Mouse (Mus musculus): ENCODE measurements around the gene Myadml2. TPM values are rescaled to one million over a fixed set of nuclear protein-coding genes. Genes with fewer than 3 reads are reported as not detected.

Myadml2 gene
- polyA plus RNA-seq, 1 experiment from 2014 or later: 6.7 TPM

GRCm38 (mm10) chr11:120610477-120611046 is 37.4 kb downstream of the Myadml2 start:
- H3K36me3 ChIP-seq: peaks cover 79% of the 10 kb centered on the region
- 79% methylated on average over 9 of the region's 9 CpGs for WGBS
- no peak overlapping the region for H3K27ac ChIP-seq
- H3K9me3 ChIP-seq: no peaks in the 10 kb centered on the region
- H3K27me3 ChIP-seq (ENCODE audit: insufficient read depth, poor library complexity, severe bottlenecking): peaks cover 25% of the 10 kb centered on the region
- peaks cover 26% of the 10 kb centered on the region for H3K4me1 ChIP-seq
- no peak for DNase-seq (ENCODE audit: low spot score)
- no peak overlapping the region for H3K4me3 ChIP-seq

GRCm38 (mm10) chr11:120609250-120609649 is 38.7 kb downstream of the Myadml2 start:
- Histone ChIP-seq H3K27ac (peak overlapping the region; percentile 82), H3K36me3 (peaks cover 81% of the 10 kb centered on the region), H3K4me1 (peaks cover 25% of the 10 kb centered on the region), H3K27me3 (ENCODE audit: insufficient read depth, poor library complexity, severe bottlenecking) (peaks cover 25% of the 10 kb centered on the region), H3K4me3 (peak overlapping the region; percentile 59), H3K9me3 (no peaks in the 10 kb centered on the region)
- DNase-seq (ENCODE audit: low spot score): peak; percentile 93
- 35% methylated on average over 8 of the region's 8 CpGs for WGBS

- no peaks in the 10 kb centered on the region for H3K9me3 ChIP-seq
- WGBS: 7% methylated on average over 45 of the region's 45 CpGs
- peaks cover 25% of the 10 kb centered on the region for H3K4me1 ChIP-seq
- DNase-seq (ENCODE audit: low spot score): no peak
- peaks cover 25% of the 10 kb centered on the region for H3K27me3 ChIP-seq (ENCODE audit: insufficient read depth, poor library complexity, severe bottlenecking)
- peak within 1 kb of the TSS; percentile 82 for H3K27ac ChIP-seq
- peak within 1 kb of the TSS; percentile 59 for H3K4me3 ChIP-seq
- peaks cover 81% of the 10 kb centered on the region for H3K36me3 ChIP-seq
These were observed 39.5 kb downstream of the Myadml2 start, which contains the start of gene Npb for GRCm38 (mm10) chr11:120608241-120609034. Gene Npb, plus strand, starts transcription at chr11:120608477.

- H3K9me3 ChIP-seq: no peaks in the 10 kb centered on the region
- no peak for DNase-seq (ENCODE audit: low spot score)
- WGBS: 72% methylated on average over 4 of the region's 4 CpGs
- H3K27me3 ChIP-seq (ENCODE audit: insufficient read depth, poor library complexity, severe bottlenecking): peaks cover 25% of the 10 kb centered on the region
- H3K36me3 ChIP-seq: peaks cover 81% of the 10 kb centered on the region
- H3K27ac ChIP-seq: peak overlapping the region; percentile 36; the same call in 1 of the 2 replicates
- H3K4me1 ChIP-seq: peaks cover 25% of the 10 kb centered on the region
- no peak overlapping the region for H3K4me3 ChIP-seq
These were observed 41.2 kb downstream of the Myadml2 start for GRCm38 (mm10) chr11:120606764-120607163.

- 89% methylated on average over 7 of the region's 7 CpGs for WGBS
- peaks cover 25% of the 10 kb centered on the region for H3K4me1 ChIP-seq
- DNase-seq (ENCODE audit: low spot score): no peak
- H3K27me3 ChIP-seq (ENCODE audit: insufficient read depth, poor library complexity, severe bottlenecking): peaks cover 25% of the 10 kb centered on the region
- H3K27ac ChIP-seq: no peak overlapping the region
- no peak overlapping the region; the same call in 1 of the 2 replicates for H3K4me3 ChIP-seq
- no peaks in the 10 kb centered on the region for H3K9me3 ChIP-seq
- H3K36me3 ChIP-seq: peaks cover 78% of the 10 kb centered on the region
These were observed 42.3 kb downstream of the Myadml2 start for GRCm38 (mm10) chr11:120605667-120606066.

GRCm38 (mm10) chr11:120603545-120603944 is 44.4 kb downstream of the Myadml2 start:
- H3K9me3 ChIP-seq: no peaks in the 10 kb centered on the region
- peaks cover 23% of the 10 kb centered on the region for H3K4me1 ChIP-seq
- H3K4me3 ChIP-seq: no peak overlapping the region
- peak overlapping the region; percentile 37; the same call in 1 of the 2 replicates for H3K27ac ChIP-seq
- peaks cover 13% of the 10 kb centered on the region for H3K27me3 ChIP-seq (ENCODE audit: insufficient read depth, poor library complexity, severe bottlenecking)
- no peak for DNase-seq (ENCODE audit: low spot score)
- H3K36me3 ChIP-seq: peaks cover 71% of the 10 kb centered on the region
- WGBS: 77% methylated on average over 2 of the region's 2 CpGs

GRCm38 (mm10) chr11:120600716-120601115 is 47.2 kb downstream of the Myadml2 start:
- H3K4me1 ChIP-seq: peaks cover 27% of the 10 kb centered on the region
- H3K9me3 ChIP-seq: no peaks in the 10 kb centered on the region
- no peak for DNase-seq (ENCODE audit: low spot score)
- H3K27me3 ChIP-seq (ENCODE audit: insufficient read depth, poor library complexity, severe bottlenecking): no peaks in the 10 kb centered on the region
- H3K4me3 ChIP-seq: no peak overlapping the region
- H3K36me3 ChIP-seq: peaks cover 70% of the 10 kb centered on the region
- H3K27ac ChIP-seq: no peak overlapping the region
- WGBS: 94% methylated on average over 3 of the region's 3 CpGs

GRCm38 (mm10) chr11:120598990-120599549 is 48.9 kb downstream of the Myadml2 start:
- Histone ChIP-seq H3K9me3 (no peaks in the 10 kb centered on the region), H3K27me3 (ENCODE audit: insufficient read depth, poor library complexity, severe bottlenecking) (no peaks in the 10 kb centered on the region), H3K4me1 (peaks cover 27% of the 10 kb centered on the region), H3K4me3 (peak overlapping the region; percentile 99), H3K36me3 (peaks cover 69% of the 10 kb centered on the region), H3K27ac (peak overlapping the region; percentile 98)
- WGBS: 50% methylated on average over 17 of the region's 17 CpGs
- no peak for DNase-seq (ENCODE audit: low spot score)

GRCm38 (mm10) chr11:120598283-120598989 is 49.5 kb downstream of the Myadml2 start, which contains the start of the genes Alyref and Anapc11:
Gene Alyref, minus strand, starts transcription at chr11:120598365.
Gene Anapc11, plus strand, starts transcription at chr11:120598421.
- Histone ChIP-seq H3K9me3 (no peaks in the 10 kb centered on the region), H3K36me3 (peaks cover 69% of the 10 kb centered on the region), H3K4me3 (peak within 1 kb of the TSS; percentile 99), H3K4me1 (peaks cover 27% of the 10 kb centered on the region), H3K27ac (peak within 1 kb of the TSS; percentile 98), H3K27me3 (ENCODE audit: insufficient read depth, poor library complexity, severe bottlenecking) (no peaks in the 10 kb centered on the region)
- peak; percentile 97 for DNase-seq (ENCODE audit: low spot score)
- under 1% methylated on average over 88 of the region's 88 CpGs for WGBS

- H3K4me3 ChIP-seq: peak overlapping the region; percentile 99
- no peaks in the 10 kb centered on the region for H3K9me3 ChIP-seq
- peaks cover 69% of the 10 kb centered on the region for H3K36me3 ChIP-seq
These were observed 50.4 kb downstream of the Myadml2 start for GRCm38 (mm10) chr11:120597240-120598235.

More at GRCm38 (mm10) chr11:120597240-120598235, 50.4 kb downstream of the Myadml2 start:
- H3K27ac ChIP-seq: peak overlapping the region; percentile 98
- 6% methylated on average over 98 of the region's 99 CpGs for WGBS
- H3K27me3 ChIP-seq (ENCODE audit: insufficient read depth, poor library complexity, severe bottlenecking): no peaks in the 10 kb centered on the region
- H3K4me1 ChIP-seq: peaks cover 27% of the 10 kb centered on the region
- DNase-seq (ENCODE audit: low spot score): peak; percentile 80

Measured in heart, embryonic 10.5 days (tissue).